Mouse (Mus musculus): Measurements from ENCODE around the gene Tnk2. TPM values are rescaled to one million over a fixed set of nuclear protein-coding genes. Genes with fewer than 3 reads are reported as not detected.

The Tnk2 gene
- total RNA-seq, 1 experiment from 2014 or later, result 52.2 TPM

- DNase-seq, result no peak
Measured at GRCm38 (mm10) chr16:32713556-32713955, 69.9 kb downstream of the Tnk2 start.

GRCm38 (mm10) chr16:32715364-32715763, 71.7 kb downstream of the Tnk2 start:
- peak; percentile 27 for DNase-seq

- no peak for DNase-seq
Measured at GRCm38 (mm10) chr16:32723163-32723562, 79.5 kb downstream of the Tnk2 start.

- no peak for DNase-seq
Measured at GRCm38 (mm10) chr16:32723767-32724166, 80.1 kb downstream of the Tnk2 start.

GRCm38 (mm10) chr16:32724259-32724658, 80.6 kb downstream of the Tnk2 start:
- DNase-seq, result no peak

GRCm38 (mm10) chr16:32726501-32726900, 82.8 kb downstream of the Tnk2 start:
- DNase-seq, result no peak

GRCm38 (mm10) chr16:32728240-32728639, 84.6 kb downstream of the Tnk2 start:
- no peak for DNase-seq

GRCm38 (mm10) chr16:32728730-32729129, 85.1 kb downstream of the Tnk2 start:
- DNase-seq, result no peak

Other genes starting within 250 kb of the Tnk2 start
- gene Tm4sf19, start 243.4 kb upstream of the Tnk2 start, total RNA-seq (2021), result not detected in 2 replicates
- 5.3 and 7.7 TPM in 2 replicates for gene Tctex1d2, start 224.2 kb upstream of the Tnk2 start, total RNA-seq (2021)
- 83.4 and 100 TPM in 2 replicates for gene Pcyt1a, start 213.0 kb upstream of the Tnk2 start, total RNA-seq (2021)
- gene Slc51a, start 156.0 kb upstream of the Tnk2 start, total RNA-seq (2021), result not detected in 2 replicates
- gene Zdhhc19, start 147.6 kb upstream of the Tnk2 start, total RNA-seq (2021), result not detected in 2 replicates
- 37.9 and 42.6 TPM in 2 replicates for gene Tfrc, start 35.0 kb upstream of the Tnk2 start, total RNA-seq (2021)
- gene Muc4, start 92.0 kb downstream of the Tnk2 start, total RNA-seq (2021), result not detected in 2 replicates
- 0.12 TPM in 1 of 2 replicates, not detected in the other for gene Muc20, start 153.6 kb downstream of the Tnk2 start, total RNA-seq (2021)
- not detected in 2 replicates for gene Smbd1, start 166.6 kb downstream of the Tnk2 start, total RNA-seq (2021)
- gene Fyttd1, start 233.6 kb downstream of the Tnk2 start, total RNA-seq (2021), result 101 and 103 TPM in 2 replicates
- gene Rubcn, start 233.9 kb downstream of the Tnk2 start, total RNA-seq (2021), result 32.6 and 36.4 TPM in 2 replicates

All from adrenal gland, postnatal 25 days (tissue).